Mouse (Mus musculus) embryonic fibroblast, embryonic 13.5 days (primary cell): Measurements from ENCODE around the gene Dop1a. TPM values are rescaled to one million over a fixed set of nuclear protein-coding genes. Genes with fewer than 3 reads are reported as not detected.

Experiments
- H3K27ac ChIP-seq: 2 replicates; pipeline ENCODE4 v1.5.1; 2012; ENCODE audit warnings: low read length, control low read depth, inconsistent platforms; ENCODE audit not compliant: insufficient read depth
- H3K4me1 ChIP-seq: 2 replicates; pipeline ENCODE4 v1.6.1; 2011; ENCODE audit warnings: low read length; ENCODE audit not compliant: control insufficient read depth, insufficient read depth
- H3K4me3 ChIP-seq: 2 replicates; pipeline ENCODE4 v1.5.1; 2011; ENCODE audit warnings: mild to moderate bottlenecking, control low read depth, low read length; ENCODE audit not compliant: insufficient read depth
- CTCF ChIP-seq: IDR thresholded peaks from 2 replicates; pipeline ENCODE4 v1.5.1; 2011; ENCODE audit warnings: mild to moderate bottlenecking, control low read depth, low read length, moderate library complexity, borderline replicate concordance; ENCODE audit not compliant: insufficient read depth
- POLR2A ChIP-seq: IDR thresholded peaks from 2 replicates; pipeline ENCODE4 v1.6.1; 2011; ENCODE audit warnings: low read depth, mild to moderate bottlenecking, control low read depth, low read length, moderate library complexity
- polyA plus RNA-seq: library from polyadenylated mRNA; stranded (reverse); fragments of >200 nt; gene quantifications from 2 replicates; pipeline ENCODE4 v1.2.4, GENCODE M21; 2011; ENCODE audit warnings: low read depth; ENCODE audit not compliant: missing spikeins, insufficient read length

Gene Dop1a
- polyA plus RNA-seq, 1 experiment: 27.5 TPM

DNA sequence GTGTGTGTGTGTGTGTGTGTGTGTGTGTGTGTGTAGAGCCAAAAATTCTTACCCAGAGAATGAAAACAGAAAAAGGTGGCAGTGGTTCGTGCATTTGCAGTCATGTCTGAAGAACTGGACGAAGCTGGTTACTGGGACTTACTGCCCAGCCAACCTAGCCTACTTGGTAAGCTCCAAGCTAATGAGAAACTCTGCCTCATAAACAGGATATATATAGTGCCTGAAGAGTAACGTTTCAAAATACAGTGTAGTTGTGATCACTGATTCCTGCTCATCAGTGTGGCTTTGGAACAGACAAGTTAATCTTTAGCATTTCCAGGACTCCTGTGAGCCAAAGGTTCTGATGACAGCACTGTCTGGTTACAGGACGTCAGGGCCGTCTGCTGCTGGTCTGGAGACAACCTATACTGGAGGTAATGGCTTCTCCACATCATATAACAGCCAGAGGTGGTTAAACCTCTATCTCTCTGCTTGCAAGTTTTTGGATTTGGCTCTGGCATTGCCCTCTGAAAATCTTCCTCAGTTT is 82.7 kb downstream of the Dop1a start:
- TF ChIP-seq CTCF: no peak
- no peak for TF ChIP-seq POLR2A
- H3K4me1 ChIP-seq: no peaks in the 10 kb centered on the region
- no peak overlapping the region for H3K4me3 ChIP-seq
- no peak overlapping the region for H3K27ac ChIP-seq

GRCm38 (mm10) chr9:86550717-86551116 is 83.8 kb downstream of the Dop1a start:
- Histone ChIP-seq H3K4me3 (no peak overlapping the region), H3K27ac (no peak overlapping the region), H3K4me1 (no peaks in the 10 kb centered on the region)
- TF ChIP-seq CTCF (no peak), POLR2A (no peak)

DNA sequence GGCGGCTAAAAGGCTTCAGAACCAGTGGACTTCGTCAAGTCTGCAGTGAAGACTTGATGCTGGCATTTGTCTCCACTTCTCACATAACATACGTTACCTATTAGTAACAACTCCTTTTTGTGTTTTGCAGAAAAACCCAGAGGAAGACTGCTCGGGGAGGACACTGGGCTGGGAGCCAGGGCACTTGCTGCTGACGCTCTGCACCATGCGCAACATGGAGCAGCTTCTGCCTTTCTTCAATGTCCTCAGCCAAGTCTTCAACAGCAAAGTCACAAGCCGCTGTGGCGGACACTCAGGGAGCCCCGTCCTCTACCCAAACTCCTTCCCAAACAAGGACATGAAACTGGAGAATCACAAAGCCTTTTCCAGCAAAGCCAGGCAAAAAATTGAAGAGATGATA is 86.9 kb downstream of the Dop1a start:
- TF ChIP-seq CTCF (no peak), POLR2A (no peak)
- H3K4me1 ChIP-seq: no peaks in the 10 kb centered on the region
- no peak overlapping the region for H3K4me3 ChIP-seq
- H3K27ac ChIP-seq: no peak overlapping the region

DNA sequence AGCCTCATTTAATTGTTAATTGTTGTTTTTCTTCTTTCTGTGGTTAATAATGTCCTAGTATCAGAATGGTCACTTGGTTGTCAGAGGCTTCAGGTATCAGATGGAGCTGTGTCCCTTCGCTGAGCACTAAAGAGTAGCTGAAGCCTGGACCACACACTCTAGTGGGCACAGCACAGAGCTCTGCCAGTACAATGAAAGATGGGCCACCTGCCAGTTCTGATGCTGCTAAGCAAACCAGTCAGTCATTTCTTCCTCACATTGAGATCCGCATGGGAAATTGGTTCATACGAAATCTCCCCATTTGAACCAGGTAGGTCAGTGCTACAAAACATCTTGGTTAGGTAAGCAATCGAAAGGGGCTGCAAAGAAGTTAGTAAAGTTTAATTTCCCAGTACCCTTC is 87.7 kb downstream of the Dop1a start:
- Histone ChIP-seq H3K4me1 (no peaks in the 10 kb centered on the region), H3K4me3 (no peak overlapping the region), H3K27ac (no peak overlapping the region)
- TF ChIP-seq POLR2A (no peak), CTCF (no peak)

- no peak for TF ChIP-seq CTCF
- TF ChIP-seq POLR2A: no peak
- no peak overlapping the region for H3K4me3 ChIP-seq
- no peak overlapping the region for H3K27ac ChIP-seq
- H3K4me1 ChIP-seq: no peaks in the 10 kb centered on the region
Observed at GRCm38 (mm10) chr9:86560543-86560942, 93.6 kb downstream of the Dop1a start.

DNA sequence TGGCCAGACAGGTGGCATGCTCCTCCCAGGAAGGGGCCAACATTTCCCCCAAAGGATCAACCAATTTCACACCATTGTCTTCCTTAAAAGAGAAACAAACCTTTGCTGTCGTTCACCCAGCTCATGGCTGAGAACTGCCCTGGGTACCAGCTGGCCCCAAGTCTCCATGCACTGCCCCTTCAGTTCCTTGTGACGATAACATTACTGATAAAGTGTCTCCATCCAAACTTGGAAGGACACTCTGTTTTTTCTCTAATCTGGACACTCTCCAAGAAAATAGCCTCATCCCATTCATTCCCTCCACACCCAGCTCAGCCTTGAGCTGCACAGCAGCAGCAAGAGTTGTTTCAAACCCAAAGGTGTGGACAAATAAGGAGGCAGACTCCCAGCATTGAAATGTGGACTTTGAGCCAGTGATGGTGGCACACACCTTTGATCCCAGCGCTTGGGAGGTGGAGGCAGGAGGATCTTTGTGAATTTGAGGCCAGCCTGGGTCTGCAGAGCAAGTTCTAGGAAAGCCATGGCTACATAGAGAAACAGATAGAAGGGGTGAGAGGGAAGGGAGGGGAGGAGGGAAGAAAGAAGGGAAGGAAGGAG is 102.5 kb downstream of the Dop1a start:
- Histone ChIP-seq H3K4me3 (no peak overlapping the region), H3K4me1 (no peaks in the 10 kb centered on the region; the same call in 1 of the 2 replicates), H3K27ac (no peak overlapping the region)
- TF ChIP-seq POLR2A (no peak), CTCF (no peak)

- Histone ChIP-seq H3K4me1 (no peaks in the 10 kb centered on the region; the same call in 1 of the 2 replicates), H3K4me3 (peak overlapping the region; percentile 84), H3K27ac (no peak overlapping the region)
- TF ChIP-seq POLR2A (no peak), CTCF (no peak)
Observed at GRCm38 (mm10) chr9:86570261-86570890, 103.4 kb downstream of the Dop1a start.

- H3K4me1 ChIP-seq: no peaks in the 10 kb centered on the region; the same call in 1 of the 2 replicates
- H3K4me3 ChIP-seq: peak overlapping the region; percentile 84
- no peak for TF ChIP-seq CTCF
- TF ChIP-seq POLR2A: no peak
- H3K27ac ChIP-seq: no peak overlapping the region
Observed at GRCm38 (mm10) chr9:86570946-86571345, 104.0 kb downstream of the Dop1a start.

- H3K4me3 ChIP-seq: peak within 1 kb of the TSS; percentile 84
- no peaks in the 10 kb centered on the region; the same call in 1 of the 2 replicates for H3K4me1 ChIP-seq
- no peak for TF ChIP-seq CTCF
- peak; percentile 97 for TF ChIP-seq POLR2A
- peak within 1 kb of the TSS; percentile 29 for H3K27ac ChIP-seq
Observed at GRCm38 (mm10) chr9:86571540-86572135, 104.7 kb downstream of the Dop1a start, which contains the start of the genes Pgm3 and Rwdd2a. TSS of gene Pgm3 (minus strand) at chr9:86571842. TSS of gene Rwdd2a (plus strand) at chr9:86571991.

GRCm38 (mm10) chr9:86572196-86572595 is 105.2 kb downstream of the Dop1a start:
- no peaks in the 10 kb centered on the region; the same call in 1 of the 2 replicates for H3K4me1 ChIP-seq
- peak overlapping the region; percentile 46 for H3K4me3 ChIP-seq
- TF ChIP-seq CTCF (no peak), POLR2A (no peak)
- H3K27ac ChIP-seq: no peak overlapping the region
